Comparison of ENCODE assay signal across 18 mouse cellular contexts in the genomic region with DNA sequence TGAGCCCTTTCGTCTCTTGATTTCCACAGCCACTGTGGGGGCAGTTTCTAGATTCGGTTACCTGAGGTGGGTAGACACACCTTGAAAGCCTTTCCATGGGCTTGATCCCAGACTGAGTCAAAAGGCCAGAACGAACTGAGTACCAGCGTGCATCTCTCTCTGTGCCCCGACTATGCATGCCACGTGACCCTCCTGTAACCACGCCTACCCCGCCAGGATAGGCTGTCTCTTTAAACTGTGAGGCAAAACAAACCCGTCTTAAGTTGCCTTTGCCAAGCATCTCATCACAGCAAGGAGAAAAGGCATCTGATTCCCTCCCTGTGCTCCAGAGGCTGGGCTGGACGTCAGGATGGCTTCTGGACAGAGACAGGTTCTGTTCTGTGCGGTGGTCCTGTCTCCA.
DNase-seq lines count a peak whose midpoint lies in the region; ATAC-seq and TF ChIP-seq lines count a peak whose summit lies in the region.
"Had no signal": no experiment of that assay in that cellular context is flagged by ENCODE, and none has a peak within 500 bp of the region (broad histone marks: within the 10 kb centered on the region; RNA-seq: fewer than 3 reads in every experiment).

No protein-coding gene starts in this region.

- H3K9me3 ChIP-seq in embryonic facial prominence, embryonic 13.5 days = no peaks in the 10 kb centered on the region
- no peaks in the 10 kb centered on the region for H3K9me3 ChIP-seq in midbrain, postnatal 0 days (ENCODE audit: low read length)
- H3K9me3 ChIP-seq: liver, embryonic 13.5 days; midbrain, embryonic 13.5 days; stomach, embryonic 15.5 days had no signal

- no peaks in the 10 kb centered on the region for H3K27me3 ChIP-seq in cerebellum, adult 2 months (ENCODE audit: control insufficient read depth, insufficient read depth, low read length)
- H3K27me3 ChIP-seq in embryonic facial prominence, embryonic 13.5 days = no peaks in the 10 kb centered on the region
- H3K27me3 ChIP-seq in midbrain, postnatal 0 days (ENCODE audit: insufficient read depth, low read length) = 0 out of 2 replicates have a peak, but pooled peaks cover 3% of the 10 kb centered on the region
- H3K27me3 ChIP-seq: midbrain, embryonic 13.5 days; stomach, embryonic 15.5 days had no signal

- TF ChIP-seq CTCF in cerebellum, adult 2 months (IDR thresholded peaks at IDR 0.05; ENCODE audit: borderline replicate concordance, insufficient read depth, low read depth, low read length) = no peak
- no peak for TF ChIP-seq CTCF in midbrain, postnatal 0 days (IDR thresholded peaks at IDR 0.05)

- H3K4me2 ChIP-seq in embryonic facial prominence, embryonic 13.5 days = peak overlapping the region; percentile 9; the same call in 1 of the 2 replicates
- no peak overlapping the region for H3K4me2 ChIP-seq in midbrain, postnatal 0 days (ENCODE audit: low read depth, low read length, poor library complexity, severe bottlenecking)
- H3K4me2 ChIP-seq: liver, embryonic 13.5 days; midbrain, embryonic 13.5 days; stomach, embryonic 15.5 days had no signal

- H3K4me1 ChIP-seq in cerebellum, adult 2 months (ENCODE audit: control insufficient read depth, insufficient read depth, low read length) = no peaks in the 10 kb centered on the region
- peaks cover 13% of the 10 kb centered on the region for H3K4me1 ChIP-seq in embryonic facial prominence, embryonic 13.5 days
- H3K4me1 ChIP-seq in midbrain, postnatal 0 days (ENCODE audit: insufficient read depth, low read length) = no peaks in the 10 kb centered on the region
- H3K4me1 ChIP-seq: liver, embryonic 13.5 days; midbrain, embryonic 13.5 days had no signal

- H3K4me3 ChIP-seq in cerebellum, adult 2 months (replicated peaks; ENCODE audit: insufficient read depth, low read depth, low read length) = no peak overlapping the region
- no peak overlapping the region for H3K4me3 ChIP-seq in embryonic facial prominence, embryonic 13.5 days
- no peak overlapping the region for H3K4me3 ChIP-seq in midbrain, postnatal 0 days (ENCODE audit: low read depth, low read length)
- H3K4me3 ChIP-seq: erythroblast, embryonic 14.5 days; liver, embryonic 13.5 days; midbrain, embryonic 13.5 days; stomach, embryonic 15.5 days had no signal

- H3K9ac ChIP-seq in embryonic facial prominence, embryonic 13.5 days = no peak overlapping the region
- H3K9ac ChIP-seq in midbrain, postnatal 0 days (replicated peaks; ENCODE audit: low read length, poor library complexity, severe bottlenecking) = no peak overlapping the region
- H3K9ac ChIP-seq: liver, embryonic 13.5 days; midbrain, embryonic 13.5 days; stomach, embryonic 15.5 days had no signal

- 44% methylated on average over 11 of the region's 11 CpGs for WGBS in cerebellum, adult 2 months
- WGBS in embryonic facial prominence, embryonic 13.5 days = 48% methylated on average over 11 of the region's 11 CpGs
- WGBS in midbrain, postnatal 0 days = 56% methylated on average over 11 of the region's 11 CpGs

- intact Hi-C loops in left cerebral cortex, postnatal 10 days (cut with DNase I) = loop anchor here (5.0 kb wide), 2 partner anchors 79 to 184 kb away; a partner anchor contains a TSS

- no peak for TF ChIP-seq POLR2A in cerebellum, adult 2 months (IDR thresholded peaks at IDR 0.05; ENCODE audit: borderline replicate concordance, insufficient read depth, low read length)

- peak; percentile 21 to 26 for DNase-seq in cerebellum, postnatal 10 days
- no peak for DNase-seq in cerebellum, adult 2 months
- DNase-seq in kidney, postnatal 4 days = peak; percentile 46 to 56
- DNase-seq in kidney, adult 9 months = no peak
- peak; percentile 8 for DNase-seq in A20 (ENCODE audit: low read depth, low spot score)
- no peak for DNase-seq in left cerebral cortex, postnatal 10 days (ENCODE audit: extremely low spot score in 1 of 2, low spot score in 2 of 2)
- DNase-seq in midbrain, postnatal 0 days (ENCODE audit: low spot score) = no peak
- DNase-seq: gastrocnemius, postnatal 10 days; heart, postnatal 14 days; kidney, adult 2 months; liver, embryonic 13.5 days; lung, postnatal 4 days; right cerebral cortex, adult 18-20 months had no signal

- H3K27ac ChIP-seq in cerebellum, adult 2 months (ENCODE audit: insufficient read depth, low read length) = no peak overlapping the region
- no peak overlapping the region for H3K27ac ChIP-seq in embryonic facial prominence, embryonic 13.5 days
- H3K27ac ChIP-seq in midbrain, postnatal 0 days (ENCODE audit: low read depth, low read length) = no peak overlapping the region
- H3K27ac ChIP-seq: hindbrain, postnatal 0 days; liver, embryonic 13.5 days; midbrain, embryonic 13.5 days had no signal

- no peak for ATAC-seq in embryonic facial prominence, embryonic 13.5 days (ENCODE audit: insufficient number of reproducible peaks, insufficient read depth, low FRiP score, low TSS enrichment, low read depth)
- ATAC-seq in midbrain, postnatal 0 days (ENCODE audit: low FRiP score) = no peak
- ATAC-seq: hindbrain, postnatal 0 days; midbrain, embryonic 13.5 days had no signal

- H3K36me3 ChIP-seq in embryonic facial prominence, embryonic 13.5 days = no peaks in the 10 kb centered on the region
- H3K36me3 ChIP-seq in midbrain, postnatal 0 days (ENCODE audit: insufficient read depth, low read length) = no peaks in the 10 kb centered on the region
- H3K36me3 ChIP-seq: liver, embryonic 13.5 days; midbrain, embryonic 13.5 days; stomach, embryonic 15.5 days had no signal

Comparison
In these comparisons a context has a peak if more than half of its experiments do, and no peak if none do; other contexts are left out.
1. DNase-seq: peak in cerebellum, postnatal 10 days (2 of 2), kidney, postnatal 4 days (2 of 2) and A20 (single experiment); none in cerebellum, adult 2 months (0 of 2), kidney, adult 9 months (single experiment), left cerebral cortex, postnatal 10 days (0 of 2) and midbrain, postnatal 0 days (single experiment).